Mouse (Mus musculus) embryo, embryonic 11 days (tissue): ENCODE measurements around the gene Exoc6b.

Experiments
- DNase-seq: peaks from one replicate; pipeline ENCODE4 v3.0.0-alpha.2; 2015

Gene Exoc6b

DNA sequence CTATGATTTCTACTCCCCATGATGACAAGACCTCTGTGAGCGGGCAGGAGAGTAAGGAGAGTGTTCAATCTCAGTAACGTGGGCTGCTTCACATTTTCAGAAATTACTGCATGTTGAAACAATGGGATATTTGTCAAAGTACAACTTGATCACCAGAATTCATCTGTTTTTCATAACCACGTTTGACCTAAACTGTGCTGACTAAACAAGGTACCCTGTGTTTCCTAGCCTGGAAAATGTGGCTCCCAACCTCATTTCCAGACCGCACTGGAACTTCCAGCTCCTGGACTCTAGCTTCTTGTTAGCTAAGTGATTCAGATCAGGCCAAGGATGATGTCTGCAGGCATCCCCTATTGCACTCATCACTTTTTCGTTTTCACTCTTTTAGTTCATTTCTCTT, 193.4 kb downstream of the Exoc6b start:
- peak; percentile 19 for DNase-seq

DNA sequence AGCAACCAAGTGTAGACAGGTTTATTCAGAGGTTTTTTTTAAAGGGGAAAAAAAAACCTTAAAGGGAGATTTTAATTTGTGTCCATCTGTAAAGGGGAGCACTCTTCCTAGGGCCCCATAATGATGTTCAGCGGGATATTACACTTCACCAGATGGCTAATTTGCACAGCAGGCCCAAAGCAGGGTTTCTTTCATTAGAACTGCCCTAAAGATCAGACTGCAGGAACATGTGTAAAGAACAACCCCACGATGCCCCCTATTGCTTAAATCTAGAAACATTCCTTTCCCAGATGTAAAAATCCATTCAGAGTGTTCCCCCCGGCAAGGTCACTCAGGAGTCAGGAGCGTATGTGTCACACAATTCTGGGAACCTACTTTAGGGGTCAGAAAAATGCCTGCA, 202.2 kb downstream of the Exoc6b start:
- DNase-seq = peak; percentile 71

DNA sequence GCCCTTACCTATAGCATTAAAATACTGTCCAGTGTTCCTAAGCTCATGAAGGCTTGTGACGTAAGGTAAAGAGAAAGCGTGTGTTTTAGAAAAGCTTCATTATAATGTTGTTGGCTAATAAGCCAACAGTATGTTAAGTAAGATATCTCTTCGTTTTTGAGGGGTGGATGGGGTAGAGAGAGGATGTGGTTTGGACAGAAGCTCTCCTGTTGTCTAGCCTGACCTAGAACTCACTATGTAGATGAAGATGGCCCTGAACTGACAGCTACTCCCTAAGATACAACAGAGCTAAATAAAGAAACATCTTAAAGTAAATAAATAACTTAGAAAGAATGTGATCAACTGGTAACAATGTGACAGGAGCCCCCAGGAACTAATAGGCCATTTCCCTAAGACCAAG, 204.7 kb downstream of the Exoc6b start:
- no peak for DNase-seq

GRCm38 (mm10) chr6:84863816-84864375, 205.4 kb downstream of the Exoc6b start:
- no peak for DNase-seq

DNA sequence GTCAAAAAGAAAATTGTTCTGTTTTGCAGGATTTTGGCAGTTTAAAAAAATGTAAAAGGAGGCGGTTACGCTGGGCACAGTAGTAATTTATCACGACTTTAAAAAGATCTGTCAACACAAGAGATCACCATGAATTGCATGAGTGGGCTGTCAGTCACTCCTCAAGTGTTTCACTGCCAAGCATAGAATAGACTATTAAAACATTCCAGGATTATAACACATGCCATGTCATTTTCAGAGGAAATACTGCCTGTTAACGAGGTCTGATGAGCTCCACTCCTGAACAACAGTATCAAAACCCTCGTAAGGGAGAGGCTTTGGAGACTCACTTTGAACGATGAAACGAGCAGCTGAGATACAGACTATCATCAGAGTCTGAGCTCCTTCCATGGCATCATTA, 223.6 kb downstream of the Exoc6b start:
- no peak for DNase-seq

GRCm38 (mm10) chr6:84841138-84841537, 228.2 kb downstream of the Exoc6b start:
- no peak for DNase-seq

DNA sequence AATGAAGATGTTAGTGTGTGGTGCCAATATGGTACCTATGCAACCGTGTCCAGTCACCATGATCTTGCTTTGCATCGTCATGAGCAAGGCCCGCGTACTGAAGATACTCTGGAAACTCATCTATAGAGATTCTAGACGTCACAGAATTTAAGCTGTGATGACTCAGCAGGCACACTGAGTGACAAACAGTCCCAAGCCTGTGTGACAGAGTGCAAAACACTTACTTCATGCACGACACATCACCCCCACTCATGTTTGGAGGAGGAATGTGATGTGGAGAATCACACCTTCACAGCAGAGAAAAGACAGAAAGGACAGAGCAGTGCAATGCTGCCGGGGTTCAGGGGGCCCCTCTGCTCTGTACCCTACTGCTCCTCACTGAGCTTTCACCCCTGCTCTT, 261.8 kb downstream of the Exoc6b start:
- no peak for DNase-seq

- DNase-seq = no peak
These were observed 263.1 kb downstream of the Exoc6b start for GRCm38 (mm10) chr6:84806132-84806730.

- no peak for DNase-seq
These were observed 270.6 kb downstream of the Exoc6b start for GRCm38 (mm10) chr6:84798736-84799135.

GRCm38 (mm10) chr6:84783994-84784393, 285.3 kb downstream of the Exoc6b start:
- DNase-seq = no peak

DNA sequence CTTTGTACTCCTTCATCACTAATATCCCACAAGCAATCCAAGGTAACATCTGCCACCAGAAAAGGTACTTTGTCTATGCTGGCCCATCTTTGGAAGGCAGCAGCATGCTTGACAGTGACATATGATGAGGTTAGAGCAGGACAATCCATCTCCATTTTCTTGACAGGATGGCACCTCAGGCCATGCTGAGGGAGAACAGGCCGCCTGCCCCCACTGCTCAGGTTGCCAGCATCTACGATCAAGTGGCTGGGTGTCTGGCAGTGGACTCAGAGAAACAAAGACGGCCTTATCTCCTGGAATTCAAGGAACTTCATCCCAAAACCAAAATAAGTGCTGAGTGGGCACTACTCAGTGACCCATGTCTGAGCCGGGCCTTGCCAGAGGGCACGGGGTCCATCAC, 289.3 kb downstream of the Exoc6b start:
- DNase-seq = peak; percentile 44

DNA sequence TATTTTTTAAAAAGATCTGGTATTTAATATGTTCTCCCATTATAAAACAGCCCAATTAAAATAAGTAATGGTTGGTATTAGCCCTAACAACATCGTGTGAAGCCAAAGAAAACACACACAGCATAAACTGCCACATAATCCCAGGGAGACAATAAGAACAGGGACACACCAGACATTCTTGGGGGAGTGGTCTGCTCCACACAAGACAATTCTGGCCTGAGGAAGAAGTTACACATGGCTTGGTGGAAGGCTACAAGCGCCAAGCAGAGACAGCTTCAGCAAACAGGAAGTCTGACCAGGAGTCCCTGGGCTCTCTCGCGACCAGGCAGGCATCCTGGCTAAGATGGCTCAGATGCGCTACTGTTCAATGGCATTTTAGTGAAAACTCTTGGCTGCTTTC, 290.3 kb downstream of the Exoc6b start:
- DNase-seq = no peak

DNA sequence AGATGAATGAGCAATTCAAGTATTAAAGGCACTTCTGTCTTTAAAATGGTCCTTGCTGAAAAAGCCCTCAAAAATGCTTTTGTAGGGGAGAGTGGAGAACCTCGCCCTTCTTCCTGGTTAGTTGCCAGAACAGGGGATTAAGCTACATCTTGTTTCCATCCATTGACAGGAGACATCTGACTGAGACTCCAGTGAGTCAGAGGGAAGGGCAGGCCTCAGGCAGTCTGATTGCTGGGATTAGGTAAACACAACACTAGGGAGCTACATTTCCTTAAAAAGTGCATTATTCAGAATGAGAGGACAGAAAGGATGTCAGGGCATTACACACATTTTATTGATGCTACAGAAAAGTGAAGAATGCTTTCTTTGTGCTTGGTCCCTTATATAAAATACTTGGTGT, 293.4 kb downstream of the Exoc6b start:
- no peak for DNase-seq

GRCm38 (mm10) chr6:84755266-84755665, 314.0 kb downstream of the Exoc6b start:
- DNase-seq = no peak

- no peak for DNase-seq
These were observed 316.4 kb downstream of the Exoc6b start for GRCm38 (mm10) chr6:84752806-84753420.

DNA sequence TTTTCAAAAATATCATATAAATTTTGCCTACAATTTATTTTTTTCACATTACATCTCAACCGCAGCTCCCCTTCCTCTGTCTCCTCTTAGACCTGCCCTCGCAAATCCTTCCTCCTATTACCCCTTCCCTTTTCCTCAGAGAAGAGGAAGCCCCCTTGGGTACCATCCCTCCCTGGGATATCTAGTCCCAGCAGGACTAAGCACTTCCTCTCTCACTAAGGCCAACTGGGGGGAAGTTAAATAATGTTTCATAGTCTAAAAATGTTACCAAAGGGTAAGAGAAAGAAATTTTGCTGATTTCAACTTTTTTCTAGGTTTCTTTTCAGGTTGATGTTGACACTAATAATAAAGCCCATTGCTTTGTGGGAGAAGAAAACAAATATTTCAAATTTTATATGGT, 317.9 kb downstream of the Exoc6b start:
- DNase-seq = no peak

DNA sequence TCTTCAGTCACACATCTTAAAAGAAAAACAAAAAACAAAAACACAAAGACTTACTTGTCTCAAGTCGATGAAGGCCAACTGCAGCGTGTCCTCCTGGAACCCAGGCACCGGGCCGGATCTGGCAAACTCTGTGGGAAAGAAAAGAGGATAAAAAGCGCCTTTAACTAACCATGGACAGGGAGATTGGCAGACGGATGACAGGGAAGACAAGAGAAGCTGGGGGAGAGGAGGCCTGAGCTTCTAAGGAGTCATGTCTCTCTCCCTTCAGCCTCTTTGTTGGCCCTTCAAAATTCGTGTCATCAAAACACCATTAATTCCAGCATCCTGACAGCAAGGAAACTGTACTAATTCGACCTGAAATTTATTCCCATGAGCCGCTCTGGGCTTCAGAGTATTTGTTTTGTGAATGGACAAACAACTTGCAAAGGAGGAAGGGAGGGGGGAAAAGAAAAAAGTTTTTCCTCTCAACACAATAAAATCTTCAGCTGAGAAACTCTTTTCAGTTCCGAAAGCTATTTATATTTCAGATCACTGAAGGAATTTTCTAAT, 322.4 kb downstream of the Exoc6b start:
- peak; percentile 43 for DNase-seq

GRCm38 (mm10) chr6:84746193-84746846, 323.0 kb downstream of the Exoc6b start:
- peak; percentile 27 for DNase-seq

DNA sequence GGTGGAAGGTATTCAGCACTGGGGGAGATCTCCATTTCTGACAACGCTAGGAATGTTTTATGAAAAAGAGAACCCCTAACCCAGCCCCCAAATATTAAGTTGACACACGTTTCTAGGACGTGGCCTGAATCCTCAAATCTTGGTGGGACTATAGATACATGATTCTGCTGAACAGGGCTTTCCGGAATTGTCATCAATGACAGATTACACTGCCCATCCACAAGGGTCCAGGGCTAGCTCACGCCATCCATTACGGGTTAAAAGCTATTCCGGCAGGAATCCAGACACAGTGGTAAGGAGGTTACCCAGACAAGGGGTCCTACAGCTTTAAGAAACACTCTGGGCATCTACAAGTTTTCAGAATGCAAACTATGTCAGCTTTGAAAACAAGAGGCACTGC, 323.7 kb downstream of the Exoc6b start:
- no peak for DNase-seq

DNA sequence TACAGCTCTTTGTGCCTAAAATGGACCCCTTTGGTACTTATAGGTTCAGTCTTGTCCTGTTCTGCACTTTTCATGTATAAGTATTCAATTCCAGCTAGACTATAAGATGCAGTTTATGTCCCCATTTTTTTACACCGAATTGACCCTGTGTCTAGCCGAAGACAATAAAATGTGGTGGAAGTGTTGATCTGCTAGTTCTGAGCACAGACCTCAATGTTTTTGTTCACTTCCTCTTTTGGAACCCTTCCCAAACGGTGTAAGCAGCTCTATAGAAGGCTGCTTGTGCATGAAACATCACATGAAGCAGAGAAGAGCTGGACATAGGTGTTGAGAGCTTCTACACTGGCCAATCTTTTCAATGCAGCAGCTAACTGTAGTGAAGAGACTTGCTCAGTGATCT, 327.1 kb downstream of the Exoc6b start:
- DNase-seq = no peak

- DNase-seq = peak; percentile 32
These were observed 332.4 kb downstream of the Exoc6b start for GRCm38 (mm10) chr6:84736942-84737341.

DNA sequence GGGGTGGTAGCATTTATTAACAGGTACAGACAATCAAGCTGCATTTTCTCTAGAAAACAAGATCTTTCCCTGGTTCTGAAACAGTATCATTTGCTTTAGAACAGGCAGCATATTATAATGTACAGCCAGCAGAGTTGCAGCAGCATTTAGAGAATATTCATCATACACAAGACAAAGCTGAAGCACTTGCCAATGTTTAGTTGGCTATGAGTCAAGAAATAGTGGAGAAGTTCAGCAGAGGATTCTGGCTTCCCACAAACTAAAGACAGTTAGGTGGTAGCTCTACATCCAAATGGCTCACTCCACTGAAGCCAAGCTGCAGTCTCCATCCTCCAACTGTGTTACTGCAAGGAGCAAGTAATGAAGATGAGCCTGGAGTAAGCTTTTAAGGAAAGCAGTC, 342.4 kb downstream of the Exoc6b start:
- no peak for DNase-seq

DNA sequence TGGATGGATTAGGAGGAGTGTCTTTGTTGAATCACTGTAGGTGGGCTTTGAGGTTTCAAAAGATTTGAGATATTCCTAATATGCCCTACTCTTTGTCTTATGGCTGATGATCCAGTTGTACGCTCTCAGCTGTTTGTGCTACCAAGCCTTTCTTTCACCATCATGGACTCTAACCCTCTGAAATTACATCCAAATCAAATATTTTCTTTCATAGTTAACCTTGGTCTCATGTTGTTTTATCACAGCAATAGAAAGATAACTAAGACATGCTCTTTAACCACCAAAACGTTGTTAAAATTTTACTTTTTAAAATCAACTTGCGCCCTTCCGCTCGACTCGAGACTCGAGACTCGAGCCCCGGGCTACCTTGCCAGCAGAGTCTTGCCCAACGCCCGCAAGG, 356.1 kb downstream of the Exoc6b start:
- DNase-seq = no peak

- peak; percentile 22 for DNase-seq
These were observed 358.5 kb downstream of the Exoc6b start for GRCm38 (mm10) chr6:84710831-84711230.
